Mouse (Mus musculus) urinary bladder, postnatal 14 days (tissue): ENCODE measurements at regions not wholly inside any gene's neighbourhood (a gene's known extent, or its start where the extent isn't known, plus 50 kb on each side); places are given as distances from the start of the nearest gene placed in this dataset.

Source experiments
- DNase-seq: peaks from one replicate; pipeline ENCODE4 v3.0.0; 2021; ENCODE audit warnings: low spot score

- DNase-seq, result peak; percentile 47
Observed at GRCm38 (mm10) chr3:52758561-52758960, 258.5 kb downstream of the Cog6 start.

GRCm38 (mm10) chr3:52756816-52757215, 260.2 kb downstream of the Cog6 start:
- DNase-seq, result no peak

- no peak for DNase-seq
Observed at GRCm38 (mm10) chr3:52756006-52756405, 261.0 kb downstream of the Cog6 start.

GRCm38 (mm10) chr3:52754978-52755377, 262.1 kb downstream of the Cog6 start:
- DNase-seq, result no peak

- no peak for DNase-seq
Observed at GRCm38 (mm10) chr3:52754401-52754800, 262.6 kb downstream of the Cog6 start.

GRCm38 (mm10) chr3:52746917-52747316, 270.1 kb downstream of the Cog6 start:
- no peak for DNase-seq

- DNase-seq, result no peak
Observed at GRCm38 (mm10) chr3:52744334-52744733, 272.7 kb downstream of the Cog6 start.

- no peak for DNase-seq
Observed at GRCm38 (mm10) chr3:52740466-52741026, 276.5 kb downstream of the Cog6 start.

- no peak for DNase-seq
Observed at GRCm38 (mm10) chr3:52739526-52739925, 277.5 kb downstream of the Cog6 start.

GRCm38 (mm10) chr3:52738386-52738785, 278.7 kb downstream of the Cog6 start:
- no peak for DNase-seq

GRCm38 (mm10) chr3:52735939-52736338, 281.1 kb downstream of the Cog6 start:
- no peak for DNase-seq

GRCm38 (mm10) chr3:52731941-52732340, 285.1 kb downstream of the Cog6 start:
- no peak for DNase-seq

- no peak for DNase-seq
Observed at GRCm38 (mm10) chr3:52731491-52731890, 285.5 kb downstream of the Cog6 start.

GRCm38 (mm10) chr3:52729731-52730130, 287.3 kb downstream of the Cog6 start:
- no peak for DNase-seq

- DNase-seq, result no peak
Observed at GRCm38 (mm10) chr3:52728860-52729259, 288.2 kb downstream of the Cog6 start.

- DNase-seq, result no peak
Observed at GRCm38 (mm10) chr3:52728426-52728825, 288.6 kb downstream of the Cog6 start.

GRCm38 (mm10) chr3:52724354-52724753, 292.7 kb downstream of the Cog6 start:
- no peak for DNase-seq

GRCm38 (mm10) chr3:52722946-52723345, 294.1 kb downstream of the Cog6 start:
- DNase-seq, result no peak

GRCm38 (mm10) chr3:52719181-52719580, 297.9 kb downstream of the Cog6 start:
- no peak for DNase-seq

- DNase-seq, result no peak
Observed at GRCm38 (mm10) chr3:52717324-52717723, 299.7 kb downstream of the Cog6 start.

GRCm38 (mm10) chr3:52712151-52712550, 304.9 kb downstream of the Cog6 start:
- DNase-seq, result no peak

- DNase-seq, result no peak
Observed at GRCm38 (mm10) chr3:52711133-52711532, 305.9 kb downstream of the Cog6 start.

GRCm38 (mm10) chr3:52708746-52709145, 308.3 kb downstream of the Cog6 start:
- no peak for DNase-seq

GRCm38 (mm10) chr3:52708301-52708700, 308.7 kb downstream of the Cog6 start:
- no peak for DNase-seq

GRCm38 (mm10) chr3:52706626-52707025, 310.4 kb downstream of the Cog6 start:
- no peak for DNase-seq
